Mouse (Mus musculus): ENCODE results near the gene Lsm11.

GRCm38 (mm10) chr11:45908894-45909293 lies 35.8 kb downstream of the Lsm11 start:
- TF ChIP-seq CTCF (IDR thresholded peaks at IDR 0.05; ENCODE audit: control insufficient read depth, insufficient read depth, low read length) (no peak), POLR2A (IDR thresholded peaks at IDR 0.05; ENCODE audit: borderline replicate concordance, control insufficient read depth, low read depth, low read length) (no peak)

Data from bone marrow, adult 2 months (tissue).